Mouse (Mus musculus) hematopoietic stem cell, adult 5-6 weeks (primary cell): ENCODE measurements around the gene Palm2. TPM values are rescaled to one million over a fixed set of nuclear protein-coding genes. Genes with fewer than 3 reads are reported as not detected.

ENCODE experiments used
- ATAC-seq, 2 experiments: fragments of 125-278 bp in 1 of 2; replicated peaks in 1 of 2; 2 replicates each; pipeline ENCODE4 v1.8.0; 2016 to 2017; ENCODE audit warnings: inconsistent platforms in 2 of 2, mild to moderate bottlenecking in 2 of 2, moderate number of reproducible peaks in 2 of 2, low read depth in 1 of 2, moderate TSS enrichment in 1 of 2; ENCODE audit not compliant: low FRiP score in 2 of 2, poor library complexity in 2 of 2, severe bottlenecking in 2 of 2, insufficient read depth in 1 of 2, low TSS enrichment in 1 of 2
- total RNA-seq: library from RNA; stranded (forward); fragments of 172-1452, 232-1000 nt; gene quantifications from 2 replicates; pipeline ENCODE4 v1.2.3, GENCODE M21; 2017

Gene Palm2
- total RNA-seq, 1 experiment from 2014 or later, result not detected

DNA sequence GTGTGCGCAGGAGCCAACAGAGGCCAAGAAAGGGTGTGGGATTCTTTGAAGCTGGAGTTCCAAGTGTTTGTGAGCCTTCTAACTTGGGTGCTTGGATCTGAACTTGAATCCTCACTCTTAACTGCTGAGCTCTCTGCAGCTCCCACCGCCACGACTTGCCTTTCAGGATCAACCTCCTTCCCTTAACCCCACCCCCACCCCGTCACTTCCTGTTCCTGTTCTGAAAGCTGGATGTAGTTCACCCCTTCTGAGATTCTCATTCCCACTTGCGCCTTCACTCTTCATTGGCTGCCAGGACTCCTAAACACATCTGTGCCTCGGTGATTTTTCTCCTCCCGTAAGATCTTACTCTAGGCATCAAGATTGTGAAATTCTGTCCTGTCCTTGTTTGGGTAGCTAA, 240.3 kb downstream of the Palm2 start:
- ATAC-seq, result no peak

DNA sequence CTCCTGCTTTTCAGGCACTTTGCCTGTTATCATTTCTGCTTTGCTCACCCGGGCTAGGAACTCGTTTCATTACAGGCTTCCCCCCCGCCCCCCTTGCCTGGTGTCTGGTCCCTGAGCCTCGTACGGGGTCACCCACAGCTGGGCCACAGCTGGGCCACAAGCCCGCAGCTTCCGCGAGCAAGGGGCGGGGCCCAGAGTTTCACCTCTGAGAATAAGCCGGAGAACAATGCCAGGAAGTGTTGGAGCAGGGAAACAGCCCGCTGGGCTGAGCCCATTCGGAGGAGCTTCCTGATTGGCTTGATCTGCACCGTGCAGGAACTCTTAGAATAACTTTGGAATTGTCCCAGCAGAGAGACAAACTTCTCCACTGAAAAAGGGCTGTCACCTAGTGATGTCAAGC, 241.3 kb downstream of the Palm2 start:
- peak; percentile 52 to 55 for ATAC-seq

DNA sequence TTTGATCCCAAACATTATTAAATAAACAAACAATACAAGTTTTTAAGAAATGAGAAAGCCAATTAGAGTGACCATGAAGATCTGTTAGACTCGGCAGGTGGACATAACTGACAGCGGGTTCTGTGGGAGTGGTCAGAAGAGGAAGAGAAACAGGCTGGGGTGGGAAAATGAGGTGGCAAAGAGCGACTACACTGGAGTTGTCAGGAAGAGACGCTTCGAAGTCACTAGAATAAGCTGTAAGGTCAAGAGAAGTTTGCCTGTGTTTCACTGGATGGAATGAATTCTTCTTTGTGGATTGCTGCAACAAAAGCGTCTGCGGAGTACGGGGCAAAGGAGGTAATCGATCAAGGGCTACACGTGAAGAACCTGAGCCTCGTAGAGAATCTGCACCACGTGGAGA, 243.9 kb downstream of the Palm2 start:
- ATAC-seq, result no peak

DNA sequence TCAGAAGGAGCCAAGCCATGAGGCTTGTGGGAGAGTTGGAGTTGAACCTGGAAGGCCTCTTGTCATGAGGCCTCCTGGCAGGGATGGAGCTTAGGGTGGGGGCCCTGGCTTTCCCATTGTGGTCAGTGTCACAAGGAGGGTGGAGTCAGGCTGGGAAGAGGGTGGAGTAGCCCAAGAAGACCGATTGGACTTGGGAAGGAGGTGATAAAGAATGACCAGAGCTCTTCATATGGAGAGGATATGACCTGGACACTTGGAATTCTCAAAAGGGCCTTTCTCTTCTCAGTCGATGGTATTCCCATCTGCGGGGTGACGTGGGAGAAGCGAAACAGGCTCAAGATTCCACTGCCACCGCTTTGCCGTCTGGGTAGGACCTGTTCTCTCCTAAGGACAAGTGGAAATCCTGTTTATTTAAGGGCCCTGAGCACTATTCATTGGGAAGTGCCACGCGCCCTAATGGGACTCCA, 245.0 kb downstream of the Palm2 start:
- ATAC-seq, result no peak

DNA sequence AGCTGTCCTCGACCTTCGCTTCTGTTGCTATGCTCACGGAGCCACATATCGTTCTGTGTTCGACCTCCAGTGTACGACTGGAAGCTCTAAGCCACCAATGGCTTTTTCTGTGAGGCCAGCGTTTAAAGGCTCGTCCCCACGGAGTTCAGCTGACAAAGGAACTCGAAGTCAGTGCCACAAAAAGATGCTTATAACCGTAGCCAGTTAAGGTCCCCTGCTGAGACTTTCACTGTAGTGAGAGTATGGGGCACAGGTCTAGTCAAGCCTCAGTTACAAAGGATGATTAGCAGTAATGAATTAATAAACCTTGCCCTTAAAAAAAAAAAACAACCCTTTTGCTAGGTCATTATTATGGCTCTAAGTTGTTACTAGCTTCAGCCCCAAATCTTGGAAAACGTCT, 246.1 kb downstream of the Palm2 start:
- ATAC-seq, result no peak

DNA sequence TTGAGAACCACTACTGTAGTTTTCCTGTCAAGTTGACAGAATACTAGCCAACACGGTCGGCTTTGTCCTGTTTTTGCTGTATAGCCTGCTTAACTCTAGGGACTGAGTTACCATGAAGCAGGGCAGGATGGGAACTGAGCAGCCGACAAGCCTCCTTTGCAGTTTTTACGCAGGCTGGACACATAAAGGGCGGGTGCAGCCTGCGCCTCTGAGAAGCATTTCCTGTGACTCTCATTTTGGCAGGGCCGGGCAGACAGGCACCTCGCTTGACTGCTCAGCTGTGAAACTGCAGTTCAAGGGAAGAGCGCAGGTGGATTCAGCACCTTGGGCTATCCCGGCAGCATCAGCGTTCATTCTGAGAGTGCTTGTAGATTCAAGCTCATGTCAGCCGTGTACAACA, 247.5 kb downstream of the Palm2 start:
- 0 out of 4 replicates have a peak, but pooled peaks of 1 of the 2 experiments have one; percentile 22 for ATAC-seq

DNA sequence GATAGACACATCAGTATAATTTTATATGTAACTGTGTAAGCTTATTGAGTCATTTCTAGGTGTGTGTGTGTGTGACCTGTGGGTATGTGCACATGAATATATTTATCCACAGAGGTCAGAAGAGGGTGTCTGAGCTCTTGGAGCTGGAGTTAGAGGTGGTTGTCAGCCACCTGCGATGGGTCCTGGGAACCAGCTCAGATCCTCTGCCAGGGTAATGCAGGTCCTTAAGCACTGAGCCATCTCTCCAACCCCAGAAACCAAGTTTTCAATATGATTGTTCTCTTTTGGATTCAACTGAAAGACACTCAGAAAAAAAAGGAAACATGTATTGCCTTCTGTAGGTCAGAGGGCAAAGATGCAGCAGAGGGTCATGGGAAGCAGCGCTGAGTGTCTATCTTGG, 248.3 kb downstream of the Palm2 start:
- no peak for ATAC-seq

DNA sequence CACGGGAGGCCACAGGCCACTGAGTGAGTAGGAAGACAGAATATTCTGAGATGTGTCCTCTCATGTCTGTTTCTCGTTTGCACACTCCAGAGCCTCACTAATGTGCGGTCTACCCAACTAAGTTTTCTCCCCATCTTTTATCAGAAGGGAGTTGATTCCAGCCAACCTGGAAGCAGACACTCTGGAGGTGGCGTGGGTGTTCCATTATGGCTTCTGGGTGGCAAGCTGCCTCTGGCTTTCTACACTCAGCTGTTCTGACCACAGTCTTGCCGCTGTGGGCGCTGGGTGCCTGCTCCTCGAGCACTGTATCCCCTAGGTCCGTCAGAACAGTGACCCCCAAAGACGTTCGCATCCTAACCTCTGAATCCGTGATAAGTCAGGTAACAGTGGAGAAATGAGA, 248.9 kb downstream of the Palm2 start:
- ATAC-seq, result no peak

DNA sequence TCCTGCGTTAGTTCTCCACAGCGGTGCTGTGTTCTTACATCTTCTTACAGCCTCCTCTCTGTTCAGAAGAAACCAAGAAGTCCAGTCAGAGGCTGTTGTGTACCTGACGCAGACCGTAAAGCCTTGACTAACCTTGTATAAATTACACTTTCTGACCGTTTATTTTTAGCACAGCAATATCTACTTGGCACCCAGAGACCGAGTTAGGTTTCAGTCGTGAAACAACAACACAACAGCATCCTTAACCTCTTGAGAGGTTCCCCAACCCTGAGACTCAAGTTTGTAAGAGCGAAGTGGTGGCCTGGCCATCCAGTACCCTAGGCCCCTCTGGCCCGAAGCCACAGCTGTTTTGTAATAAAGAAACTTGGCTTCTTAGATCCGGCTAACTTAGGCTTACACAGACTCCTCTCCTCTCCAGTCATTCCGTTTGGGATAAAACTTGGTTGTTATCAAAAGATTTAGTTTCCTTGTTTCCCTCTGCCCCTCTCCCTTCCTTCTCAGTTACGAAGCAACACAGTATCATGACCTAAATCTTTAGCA, 250.7 kb downstream of the Palm2 start:
- no peak for ATAC-seq

DNA sequence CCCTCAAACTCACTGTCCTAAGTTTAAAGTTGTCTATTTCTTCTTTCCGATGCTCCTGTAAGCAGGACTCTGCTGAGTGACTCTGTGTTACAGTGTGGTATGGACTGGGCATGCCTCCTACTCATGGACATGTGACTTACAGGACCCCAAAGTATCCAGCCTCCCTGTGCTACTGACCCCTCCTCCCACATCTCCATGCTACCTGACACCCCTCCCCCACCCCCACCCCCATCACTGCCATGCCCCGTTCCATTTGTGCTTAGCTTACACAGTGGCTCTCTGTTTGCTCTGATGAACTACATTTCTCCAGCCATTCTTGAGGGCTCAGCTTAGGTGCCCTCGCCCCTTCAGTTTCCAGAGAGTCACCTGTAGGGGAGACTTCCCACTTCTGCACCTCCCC, 252.7 kb downstream of the Palm2 start:
- ATAC-seq, result no peak

DNA sequence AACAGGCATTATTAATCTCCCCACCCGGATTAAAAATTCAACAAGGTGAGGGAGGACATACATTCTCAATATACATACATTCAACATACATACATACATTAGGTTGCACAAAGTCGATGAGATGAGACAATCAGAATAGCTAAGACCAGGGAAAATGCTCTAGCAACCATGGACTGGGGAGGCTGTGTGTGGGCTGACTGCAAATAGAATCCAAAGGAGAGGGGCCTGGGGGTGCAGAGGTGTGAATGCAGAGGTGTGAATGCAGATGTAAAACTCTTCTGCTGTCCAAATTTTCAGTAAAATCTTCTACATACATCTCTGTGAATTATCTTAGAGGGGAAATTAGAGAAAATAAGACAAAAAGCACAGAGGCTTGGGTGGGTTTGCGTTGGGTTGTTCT, 253.5 kb downstream of the Palm2 start:
- no peak for ATAC-seq

DNA sequence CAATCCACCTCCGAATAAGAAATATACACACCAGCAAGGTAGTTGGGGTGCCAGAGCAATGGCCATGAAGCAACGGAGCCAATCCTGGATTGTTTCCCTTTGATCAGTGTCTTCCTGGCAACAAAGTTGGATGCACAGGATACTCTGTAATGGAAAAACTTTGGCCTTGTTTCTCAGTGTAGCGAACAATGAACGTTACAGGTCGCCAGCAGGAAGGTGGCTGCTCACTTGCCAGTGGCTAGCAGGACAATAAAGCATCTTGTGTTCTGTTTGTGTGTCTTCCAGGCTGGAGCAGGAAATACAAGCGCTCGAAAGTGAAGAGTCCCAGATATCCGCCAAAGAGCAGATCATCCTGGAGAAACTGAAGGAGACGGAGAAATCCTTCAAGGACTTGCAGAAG, 254.1 kb downstream of the Palm2 start:
- ATAC-seq, result no peak

DNA sequence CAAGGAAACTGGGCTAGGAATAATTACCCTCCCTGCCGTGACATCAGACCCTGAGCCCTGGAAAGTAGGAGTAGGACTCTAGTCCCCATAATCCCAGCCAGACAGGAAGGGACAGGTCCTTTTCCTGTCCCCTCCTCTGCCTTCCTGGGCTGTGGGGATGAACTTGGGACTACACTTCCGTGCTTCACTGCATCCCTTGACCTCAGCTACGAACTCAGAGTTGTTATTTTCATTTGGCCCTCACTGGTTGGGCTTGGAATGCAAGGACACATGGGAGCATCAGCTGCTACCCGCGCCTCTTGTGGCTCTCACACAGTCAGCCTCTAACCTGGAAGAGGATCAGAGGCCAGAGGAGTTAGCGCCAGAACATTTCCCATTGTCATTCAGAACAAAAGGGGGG, 256.0 kb downstream of the Palm2 start:
- ATAC-seq, result no peak

DNA sequence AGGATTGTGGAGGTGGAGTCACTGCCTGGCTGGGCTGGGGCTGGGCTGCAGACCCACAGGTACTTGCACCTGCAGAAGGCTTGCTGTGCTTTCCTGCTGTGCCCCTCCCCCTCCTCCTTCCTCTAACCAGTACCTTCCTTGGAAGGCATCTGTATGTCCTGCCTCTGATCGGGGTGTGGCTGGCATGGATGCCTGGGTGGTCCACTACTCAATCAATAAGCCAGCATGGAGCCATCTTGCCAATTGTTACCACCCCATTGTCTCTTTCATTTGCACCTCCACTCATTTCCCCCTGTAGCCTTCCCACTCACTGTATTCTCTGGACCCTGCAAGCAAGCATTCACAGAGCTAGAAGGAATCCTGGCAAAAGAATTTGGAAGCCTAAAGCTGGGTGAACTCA, 256.8 kb downstream of the Palm2 start:
- no peak for ATAC-seq

DNA sequence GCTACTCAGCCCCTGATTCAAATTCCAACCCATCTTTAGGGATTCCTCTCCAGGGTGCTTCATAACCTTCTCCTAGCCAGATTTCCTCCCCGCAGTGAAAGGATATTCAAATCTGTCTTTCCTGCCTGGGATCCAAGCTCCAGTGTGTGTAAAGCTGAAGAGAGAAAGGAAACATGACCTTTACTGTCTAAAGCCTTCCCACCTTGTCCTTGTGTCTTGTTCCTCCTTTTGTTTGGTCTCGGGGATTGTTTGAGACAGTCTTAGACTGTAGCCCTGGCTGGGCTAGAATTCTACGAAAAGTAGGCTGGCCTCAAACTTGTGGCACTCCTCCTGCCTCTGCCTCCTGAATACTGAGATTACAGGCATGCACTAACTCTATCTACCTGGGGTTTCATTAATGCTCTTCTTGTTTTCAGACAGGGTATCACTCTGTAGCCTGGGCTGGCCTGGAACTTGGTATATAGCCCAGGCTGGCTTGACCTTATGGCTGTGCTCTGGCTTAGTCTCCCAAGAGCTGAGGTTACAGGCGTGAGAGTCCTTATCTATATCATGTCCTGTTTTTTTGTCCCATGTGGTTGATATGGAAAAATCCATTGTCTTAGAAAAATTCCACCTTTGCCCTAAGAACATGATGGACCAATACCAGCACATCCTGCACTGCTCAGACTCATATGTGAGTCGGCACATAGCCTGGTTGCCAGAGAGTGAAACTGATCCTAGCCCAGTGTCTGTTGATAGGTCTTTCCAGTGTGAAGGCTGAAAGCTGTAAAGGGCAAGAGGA, 260.5 kb downstream of the Palm2 start:
- no peak for ATAC-seq

DNA sequence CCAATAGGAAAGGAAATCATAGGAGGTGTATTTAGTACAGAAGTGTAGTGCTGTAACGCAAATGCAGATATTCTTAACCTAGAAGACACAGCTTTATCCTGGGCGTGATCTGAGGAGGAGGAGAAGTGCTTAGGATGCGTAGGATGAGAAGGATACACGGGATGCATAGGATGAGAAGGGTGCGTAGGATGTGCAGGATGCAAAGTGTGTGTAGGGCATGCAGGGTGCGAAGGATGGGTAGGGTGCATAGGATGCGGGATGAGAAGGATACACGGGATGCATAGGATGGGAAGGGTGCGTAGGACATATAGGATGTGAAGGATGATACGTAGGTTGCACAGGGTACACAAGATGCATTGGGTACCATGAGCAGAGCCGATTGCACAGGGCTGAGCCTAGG, 262.9 kb downstream of the Palm2 start:
- no peak for ATAC-seq

DNA sequence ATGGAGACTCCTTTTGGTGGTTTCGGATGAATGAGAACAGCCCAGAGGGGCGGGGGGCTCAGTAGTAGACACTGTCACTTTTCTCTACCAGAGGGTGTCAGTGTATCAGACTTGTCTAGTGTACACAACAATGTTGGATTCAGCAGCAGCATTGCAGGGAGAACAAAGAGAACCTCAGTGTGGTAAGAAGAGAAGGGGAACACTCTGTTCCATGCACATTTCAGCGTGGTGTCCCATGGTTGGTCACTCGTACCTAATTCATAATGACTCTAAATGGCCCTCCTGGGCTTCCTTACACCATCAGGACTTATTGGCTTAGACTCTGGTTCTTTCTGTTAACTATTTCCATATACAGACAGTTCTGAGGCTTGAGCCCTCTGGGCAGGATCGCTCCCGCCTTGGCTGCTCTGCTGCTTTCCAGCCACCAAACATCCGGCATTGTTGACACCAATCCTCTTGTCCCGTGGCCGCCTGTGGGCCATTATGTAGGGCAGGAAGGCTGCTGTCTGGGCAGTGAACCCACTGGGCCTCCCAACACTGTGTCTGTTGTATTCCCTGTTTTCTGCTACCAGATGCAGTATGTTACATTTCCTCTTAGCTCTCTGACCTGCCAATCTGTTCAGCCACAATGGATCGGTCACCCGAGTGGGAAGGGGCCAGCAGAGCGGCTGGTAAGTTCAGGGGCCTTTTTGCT, 264.0 kb downstream of the Palm2 start:
- ATAC-seq, result no peak

DNA sequence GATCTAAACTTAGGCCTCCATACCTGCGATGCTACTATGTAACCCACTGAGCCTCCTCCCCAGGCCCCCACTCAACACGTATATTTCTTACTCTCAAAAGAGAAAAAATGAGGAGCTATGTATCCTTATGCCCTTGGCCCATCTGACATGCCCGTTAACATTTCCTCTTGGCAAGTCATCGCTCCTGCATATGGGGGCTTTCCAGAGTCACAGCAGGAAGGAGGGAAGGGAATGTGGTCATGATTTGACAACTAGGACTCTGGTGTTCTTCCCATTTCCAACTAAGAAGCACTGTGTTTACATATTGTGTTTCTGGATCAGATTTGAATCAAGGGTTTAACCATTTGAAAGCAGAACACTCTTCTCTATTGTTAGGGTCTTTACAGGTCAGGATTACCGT, 267.5 kb downstream of the Palm2 start:
- ATAC-seq, result no peak
